Mouse (Mus musculus): ENCODE results near the gene Bok. TPM values are rescaled to one million over a fixed set of nuclear protein-coding genes. Genes with fewer than 3 reads are reported as not detected.

Gene Bok
- total RNA-seq, 2 experiments from 2014 or later = 22.5 to 25.4 TPM

DNA sequence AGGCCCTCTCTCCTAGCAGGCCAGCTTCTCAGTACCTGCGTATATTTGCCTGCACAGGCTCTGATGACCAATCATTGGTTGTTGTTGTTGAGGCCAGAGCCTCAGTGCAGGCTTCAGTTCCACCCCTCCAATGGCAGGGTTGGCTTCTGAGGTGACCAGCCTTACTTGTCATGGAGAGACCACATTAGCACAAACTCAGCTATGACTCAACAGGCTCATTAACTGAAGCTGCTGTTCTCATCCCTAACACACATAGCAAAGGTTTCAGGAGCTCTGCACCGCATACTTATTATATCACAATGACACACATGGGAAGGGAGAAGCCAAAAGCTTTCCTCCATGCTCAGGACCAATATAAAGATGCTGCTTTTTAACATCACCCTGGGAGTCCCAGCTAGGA, 55.2 kb downstream of the Bok start:
- DNase-seq (ENCODE audit: low spot score in 2 of 2) = no peak

DNA sequence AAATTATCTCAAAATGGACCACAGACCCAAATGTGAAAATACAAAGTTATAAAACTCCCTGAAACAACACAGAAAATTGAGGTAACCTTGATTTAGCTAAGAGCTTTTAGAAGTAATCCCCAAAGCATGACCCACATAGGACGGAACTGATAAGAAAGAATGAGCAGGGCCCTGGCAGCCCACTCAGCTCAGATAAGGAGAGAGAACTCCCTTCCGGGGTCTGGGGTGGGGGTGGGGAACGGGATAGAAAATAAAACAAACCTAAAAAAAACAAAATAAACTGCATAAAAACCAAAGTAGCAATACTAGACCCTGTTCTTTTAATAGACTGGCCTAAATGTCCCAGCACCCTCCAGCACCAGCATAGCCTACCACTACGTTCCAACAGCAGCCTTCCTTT, 56.5 kb downstream of the Bok start:
- no peak for DNase-seq (ENCODE audit: low spot score in 2 of 2)

DNA sequence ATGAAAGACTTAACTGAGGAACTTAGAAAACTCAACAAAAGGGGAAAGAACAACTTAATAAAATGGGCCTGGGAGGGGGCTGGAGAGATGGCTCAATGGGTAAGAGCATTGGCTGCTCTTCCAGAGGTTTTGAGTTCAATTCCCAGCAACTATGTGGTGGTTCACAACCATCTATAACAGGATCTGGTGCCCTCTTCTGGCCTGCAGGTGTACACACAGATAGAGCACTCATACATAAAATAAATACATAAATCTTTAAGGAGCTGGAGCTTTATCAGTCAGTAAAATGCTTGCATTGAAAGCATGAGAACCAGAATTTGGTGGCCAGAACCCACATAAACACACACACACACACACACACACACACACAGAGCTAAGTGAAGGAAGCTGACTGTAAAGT, 57.5 kb downstream of the Bok start:
- no peak for DNase-seq (ENCODE audit: low spot score in 2 of 2)

Other genes with a start within 250 kb of the Bok start
- gene Hdlbp, start 206.8 kb upstream of the Bok start, total RNA-seq (2021) = 100 to 1,000 TPM; 306 to 308 TPM
- gene Farp2, start 173.6 kb upstream of the Bok start, total RNA-seq (2021) = 10 to 100 TPM; 19.3 to 22.9 TPM
- gene Stk25, start 27.0 kb upstream of the Bok start, total RNA-seq (2021) = 100 to 1,000 TPM; 164 to 171 TPM
- 10 to 100 TPM; 79.9 to 87.1 TPM for gene Atg4b, start 65.8 kb downstream of the Bok start, total RNA-seq (2021)
- gene Thap4, start 69.2 kb downstream of the Bok start, total RNA-seq (2021) = 10 to 100 TPM; 61.4 to 61.9 TPM
- 100 to 1,000 TPM; 112 to 121 TPM for gene Dtymk, start 116.3 kb downstream of the Bok start, total RNA-seq (2021)
- 10 to 100 TPM; 20.4 to 21.9 TPM for gene Ing5, start 118.3 kb downstream of the Bok start, total RNA-seq (2021)
- 10 to 100 TPM; 40.9 to 41.9 TPM for gene D2hgdh, start 139.2 kb downstream of the Bok start, total RNA-seq (2021)
- not detected for gene Gal3st2, start 175.6 kb downstream of the Bok start, total RNA-seq (2021)
- under 1 TPM in 1 of 2 experiments, not detected in 1; 0.45 TPM for gene Gal3st2b, start 232.7 kb downstream of the Bok start, total RNA-seq (2021)